Mouse (Mus musculus): ENCODE measurements around the gene Mrpl28. TPM values are rescaled to one million over a fixed set of nuclear protein-coding genes. Genes with fewer than 3 reads are reported as not detected.

Gene Mrpl28
- total and polyA plus RNA-seq, 3 experiments = 148 to 174 (median 164) TPM

DNA sequence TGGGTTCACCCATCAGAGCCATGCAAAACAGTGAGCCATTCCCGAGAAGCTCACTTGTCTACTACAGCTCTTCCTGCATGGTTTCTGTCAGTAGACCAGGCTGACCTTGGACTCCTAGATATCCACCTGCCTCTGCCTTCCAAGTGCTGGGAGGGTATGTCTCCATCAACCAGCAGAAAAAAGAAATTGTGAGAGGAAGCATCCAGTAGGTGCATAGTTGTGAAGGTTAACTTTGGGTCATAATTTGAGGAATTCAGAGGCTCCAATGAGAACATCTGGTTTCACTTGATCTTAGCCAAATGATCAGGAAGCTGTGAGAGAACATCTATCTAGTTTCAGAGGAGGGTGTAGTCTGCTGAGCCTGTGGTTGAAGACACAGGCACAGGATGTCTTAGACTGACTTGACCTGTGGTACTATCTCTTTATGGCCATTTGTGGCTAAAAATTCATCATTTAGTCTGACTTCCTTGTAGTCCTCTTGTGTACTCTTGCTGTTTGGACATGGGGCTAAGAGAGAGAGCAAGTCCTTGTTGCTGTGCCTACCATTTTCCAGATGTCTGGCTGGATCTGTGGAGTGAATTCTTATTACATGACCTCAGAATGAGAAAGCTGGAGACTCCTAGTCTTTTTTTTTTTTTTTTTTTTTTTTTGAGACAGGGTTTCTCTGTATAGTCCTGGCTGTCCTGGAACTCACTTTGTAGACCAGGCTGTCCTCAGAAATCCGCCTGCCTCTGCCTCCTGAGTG, 28.8 kb downstream of the Mrpl28 start:
- DNase-seq (ENCODE audit: low read depth, low spot score) = no peak
- TF ChIP-seq GATA1 (IDR thresholded peaks at IDR 0.05; ENCODE audit: low read depth, low read length) = no peak
- no peak for TF ChIP-seq UBTF (IDR thresholded peaks at IDR 0.05; ENCODE audit: borderline replicate concordance, insufficient read depth, low read depth, low read length)
- TF ChIP-seq SIN3A (IDR thresholded peaks at IDR 0.05; ENCODE audit: low read length) = no peak
- no peak for TF ChIP-seq ELF1 (IDR thresholded peaks at IDR 0.05; ENCODE audit: low read depth, low read length)
- no peak for TF ChIP-seq USF2 (IDR thresholded peaks at IDR 0.05; ENCODE audit: borderline replicate concordance in 1 of 2, insufficient read depth in 1 of 2, low read depth in 1 of 2, low read length in 2 of 2)
- TF ChIP-seq MYB (IDR thresholded peaks at IDR 0.05; ENCODE audit: low read depth, low read length) = no peak
- no peak for TF ChIP-seq MXI1 (IDR thresholded peaks at IDR 0.05; ENCODE audit: low read depth, low read length)
- no peak for TF ChIP-seq CHD2 (IDR thresholded peaks at IDR 0.05; ENCODE audit: low read length)
- no peak for TF ChIP-seq BHLHE40 (IDR thresholded peaks at IDR 0.05; ENCODE audit: borderline replicate concordance, low read depth, low read length)
- TF ChIP-seq ZC3H11A (IDR thresholded peaks at IDR 0.05; ENCODE audit: low read depth, low read length) = no peak
- no peak for TF ChIP-seq JUND (IDR thresholded peaks at IDR 0.05; ENCODE audit: low read depth, low read length)
- no peak for TF ChIP-seq KAT2A (conservative IDR thresholded peaks at IDR 0.05; ENCODE audit: low read depth, low read length)
- no peak for TF ChIP-seq ZMIZ1 (IDR thresholded peaks at IDR 0.05; ENCODE audit: low read depth, low read length)
- TF ChIP-seq RAD21 (IDR thresholded peaks at IDR 0.05; ENCODE audit: low read depth, low read length) = no peak
- Histone ChIP-seq H3K27me3 (ENCODE audit: control insufficient read depth in 1 of 2, insufficient read depth in 2 of 2, low read length in 2 of 2) (no peaks in the 10 kb centered on the region), H3K36me3 (ENCODE audit: control insufficient read depth in 1 of 2, insufficient read depth in 2 of 2, low read length in 2 of 2) (peaks cover 2 to 42% of the 10 kb centered on the region in 2 experiments; a peak in 2 of 4 replicates), H3K79me2 (ENCODE audit: control insufficient read depth, insufficient read depth, low read length, poor library complexity) (peaks cover 48% of the 10 kb centered on the region), H3K4me1 (ENCODE audit: control insufficient read depth in 1 of 2, insufficient read depth in 2 of 2, low read length in 2 of 2) (no peaks in the 10 kb centered on the region), H3K9me3 (replicated peaks; ENCODE audit: insufficient read depth, low read length) (no peaks in the 10 kb centered on the region), H3K9ac (ENCODE audit: control insufficient read depth, low read depth, low read length, poor library complexity, severe bottlenecking) (no peak overlapping the region), H3K4me3 (ENCODE audit: control insufficient read depth in 1 of 2, insufficient read depth in 1 of 2, low read depth in 2 of 2, low read length in 2 of 2) (no peak overlapping the region), H3K27ac (ENCODE audit: control insufficient read depth, low read depth, low read length) (no peak overlapping the region)

DNA sequence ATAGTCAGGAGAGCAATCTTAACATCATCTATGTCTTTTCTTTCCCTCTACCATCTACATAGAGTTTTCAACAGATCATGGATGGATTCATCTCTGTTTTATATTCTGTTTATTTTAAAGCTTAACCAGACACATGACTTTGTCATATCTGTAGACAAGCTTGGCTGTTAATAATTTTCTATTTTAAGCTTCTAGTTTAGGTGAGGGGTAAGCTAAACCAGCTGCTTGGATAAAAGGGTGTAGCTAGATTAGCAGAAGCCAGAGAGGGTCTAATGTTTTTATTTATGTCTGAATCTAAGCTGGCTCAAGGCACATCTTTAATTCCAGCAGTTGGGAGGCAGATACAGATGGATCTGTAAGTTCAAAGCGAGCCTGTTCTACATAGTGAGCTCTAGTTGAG, 39.4 kb downstream of the Mrpl28 start:
- Histone ChIP-seq H3K27me3 (ENCODE audit: control insufficient read depth in 1 of 2, insufficient read depth in 2 of 2, low read length in 2 of 2) (no peaks in the 10 kb centered on the region), H3K27ac (ENCODE audit: control insufficient read depth, low read depth, low read length) (no peak overlapping the region), H3K4me3 (ENCODE audit: control insufficient read depth in 1 of 2, insufficient read depth in 1 of 2, low read depth in 2 of 2, low read length in 2 of 2) (no peak overlapping the region), H3K36me3 (ENCODE audit: control insufficient read depth in 1 of 2, insufficient read depth in 2 of 2, low read length in 2 of 2) (peaks cover 3 to 12% of the 10 kb centered on the region in 2 experiments), H3K9ac (ENCODE audit: control insufficient read depth, low read depth, low read length, poor library complexity, severe bottlenecking) (no peak overlapping the region), H3K9me3 (replicated peaks; ENCODE audit: insufficient read depth, low read length) (no peaks in the 10 kb centered on the region), H3K4me1 (ENCODE audit: control insufficient read depth in 1 of 2, insufficient read depth in 2 of 2, low read length in 2 of 2) (no peaks in the 10 kb centered on the region), H3K79me2 (ENCODE audit: control insufficient read depth, insufficient read depth, low read length, poor library complexity) (peaks cover 41% of the 10 kb centered on the region)
- TF ChIP-seq ZC3H11A (IDR thresholded peaks at IDR 0.05; ENCODE audit: low read depth, low read length) (no peak), KAT2A (conservative IDR thresholded peaks at IDR 0.05; ENCODE audit: low read depth, low read length) (no peak), MXI1 (IDR thresholded peaks at IDR 0.05; ENCODE audit: low read depth, low read length) (no peak), UBTF (IDR thresholded peaks at IDR 0.05; ENCODE audit: borderline replicate concordance, insufficient read depth, low read depth, low read length) (no peak), SMC3 (IDR thresholded peaks at IDR 0.05; ENCODE audit: low read depth, low read length) (no peak), EP300 (IDR thresholded peaks at IDR 0.05; ENCODE audit: low read depth in 1 of 2, low read length in 2 of 2) (no peak), MEF2A (IDR thresholded peaks at IDR 0.05; ENCODE audit: extremely low read depth, insufficient replicate concordance, low read depth, low read length, poor library complexity, severe bottlenecking) (no peak), MYC (IDR thresholded peaks at IDR 0.05; ENCODE audit: low read depth, low read length) (no peak), TBP (IDR thresholded peaks at IDR 0.05; ENCODE audit: low read depth, low read length) (no peak), RCOR1 (IDR thresholded peaks at IDR 0.05; ENCODE audit: low read depth, low read length) (no peak), MAZ (IDR thresholded peaks at IDR 0.05; ENCODE audit: low read depth, low read length) (no peak), ELF1 (IDR thresholded peaks at IDR 0.05; ENCODE audit: low read depth, low read length) (no peak)
- DNase-seq (ENCODE audit: low read depth, low spot score) = no peak
